Mouse (Mus musculus) brain, adult 2 months (tissue): ENCODE measurements around the gene Slc25a12.

Experiments
- DNase-seq: peaks from one replicate; pipeline ENCODE4 v3.0.0; 2011; ENCODE audit warnings: low read depth, low spot score

Gene Slc25a12

GRCm38 (mm10) chr2:71309726-71310125 lies 57.8 kb downstream of the Slc25a12 start:
- no peak for DNase-seq

DNA sequence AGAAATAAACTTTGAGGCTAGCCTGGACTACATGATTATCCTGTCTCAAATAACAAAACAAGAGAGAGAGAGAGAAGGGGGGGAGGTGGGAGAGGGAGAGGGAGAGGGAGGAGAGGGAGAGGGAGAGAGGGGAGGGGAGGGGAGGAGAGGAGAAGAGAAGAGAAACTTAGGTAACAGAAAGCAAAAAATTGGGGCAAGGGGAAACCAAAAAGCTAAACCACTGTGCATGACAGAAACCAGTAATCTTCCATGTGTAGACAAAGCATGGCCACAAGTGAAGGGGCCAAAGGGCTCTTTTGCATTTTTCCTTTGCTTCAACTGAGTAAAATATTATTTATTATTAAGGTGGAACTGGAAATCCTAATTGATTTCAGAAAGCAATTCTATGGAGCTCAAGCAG lies 61.2 kb downstream of the Slc25a12 start:
- no peak for DNase-seq

- no peak for DNase-seq
Measured at GRCm38 (mm10) chr2:71304821-71305220, 62.7 kb downstream of the Slc25a12 start.

GRCm38 (mm10) chr2:71303221-71303620 lies 64.3 kb downstream of the Slc25a12 start:
- DNase-seq, result no peak

- DNase-seq, result peak; percentile 47
Measured at GRCm38 (mm10) chr2:71302156-71302663, 65.3 kb downstream of the Slc25a12 start.

DNA sequence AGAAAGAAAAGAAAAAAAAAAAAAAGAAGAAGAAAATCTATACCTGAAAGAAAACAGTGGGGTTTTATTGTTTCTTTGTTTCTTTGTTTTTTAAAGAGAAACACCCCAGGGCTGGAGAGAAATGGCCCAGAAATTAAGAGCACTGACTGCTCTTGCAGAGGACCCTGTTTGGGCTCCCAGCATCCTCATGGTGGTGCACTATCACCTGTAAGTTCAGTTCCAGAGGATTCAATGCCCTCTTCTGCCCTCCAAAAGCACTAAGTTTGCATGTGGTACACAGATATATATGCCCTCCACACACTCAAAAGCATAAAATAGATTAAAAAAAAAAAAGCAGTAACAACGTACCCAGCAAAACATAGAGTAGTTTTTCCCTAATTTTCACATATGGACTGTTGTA lies 68.8 kb downstream of the Slc25a12 start:
- no peak for DNase-seq

GRCm38 (mm10) chr2:71297501-71297900 lies 70.0 kb downstream of the Slc25a12 start:
- DNase-seq, result peak; percentile 65

- DNase-seq, result no peak
Measured at GRCm38 (mm10) chr2:71295844-71296243, 71.7 kb downstream of the Slc25a12 start.

DNA sequence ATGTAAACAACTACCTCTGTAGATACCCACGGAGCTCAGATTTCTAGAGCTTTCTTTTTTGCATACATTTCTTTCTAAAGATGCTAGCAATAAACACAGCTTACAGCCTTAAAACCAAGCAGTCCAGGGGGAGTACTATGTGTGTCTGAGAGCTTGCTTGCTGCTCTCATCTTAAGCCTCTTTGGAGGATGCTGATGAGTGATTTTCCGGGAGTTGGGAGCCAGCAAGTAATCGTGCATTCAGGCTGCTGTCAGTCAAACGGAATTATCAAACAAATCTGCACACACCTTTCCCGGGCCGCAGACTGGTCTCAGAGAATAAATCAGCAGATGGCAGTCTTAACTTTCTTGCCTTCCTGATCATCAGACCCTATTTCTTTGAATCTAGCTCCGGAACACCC lies 73.1 kb downstream of the Slc25a12 start:
- peak; percentile 37 for DNase-seq

DNA sequence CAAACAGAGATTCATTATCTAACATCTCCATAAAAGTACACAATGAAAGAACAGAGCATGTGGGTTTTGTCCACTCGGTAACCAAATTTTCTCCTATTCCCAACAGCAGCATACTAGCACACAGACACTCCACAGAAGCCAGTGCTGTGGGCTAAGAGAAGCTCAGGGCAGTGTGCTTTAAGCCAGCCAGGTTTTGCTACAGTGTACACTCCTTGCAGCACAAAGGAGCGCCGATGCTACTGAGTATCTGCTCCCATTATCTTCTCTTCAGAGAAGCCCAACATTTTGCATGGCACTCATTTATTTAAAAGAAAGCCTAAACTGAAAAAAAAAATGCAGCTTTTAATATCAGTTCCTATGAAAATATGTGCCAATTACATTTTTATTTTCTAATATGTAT lies 73.6 kb downstream of the Slc25a12 start:
- no peak for DNase-seq

DNA sequence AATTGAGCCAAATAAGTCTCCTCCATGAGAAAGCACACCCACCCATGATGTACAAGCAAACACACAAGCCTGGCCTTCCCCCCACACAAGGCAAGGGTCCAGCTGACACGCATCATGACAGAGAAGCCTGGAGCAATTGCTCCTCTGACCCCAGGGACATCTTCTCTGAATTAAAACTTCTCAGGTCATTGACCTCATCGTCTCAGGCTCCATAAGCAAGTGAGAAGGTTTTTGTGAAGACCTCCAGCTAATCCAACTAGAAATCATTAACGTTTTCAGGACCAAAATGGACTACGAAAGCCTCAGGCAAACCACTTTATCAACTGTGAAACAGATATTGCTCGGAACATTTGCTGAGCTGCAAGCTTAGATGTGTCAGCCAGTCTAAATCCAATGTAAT lies 76.0 kb downstream of the Slc25a12 start:
- no peak for DNase-seq

- DNase-seq, result peak; percentile 86
Measured at GRCm38 (mm10) chr2:71290107-71290775, 77.3 kb downstream of the Slc25a12 start.

GRCm38 (mm10) chr2:71281981-71282380 lies 85.6 kb downstream of the Slc25a12 start:
- DNase-seq, result no peak

- peak; percentile 91 for DNase-seq
Measured at GRCm38 (mm10) chr2:71278791-71279775, 88.5 kb downstream of the Slc25a12 start.

- DNase-seq, result no peak
Measured at GRCm38 (mm10) chr2:71275734-71276133, 91.8 kb downstream of the Slc25a12 start.

DNA sequence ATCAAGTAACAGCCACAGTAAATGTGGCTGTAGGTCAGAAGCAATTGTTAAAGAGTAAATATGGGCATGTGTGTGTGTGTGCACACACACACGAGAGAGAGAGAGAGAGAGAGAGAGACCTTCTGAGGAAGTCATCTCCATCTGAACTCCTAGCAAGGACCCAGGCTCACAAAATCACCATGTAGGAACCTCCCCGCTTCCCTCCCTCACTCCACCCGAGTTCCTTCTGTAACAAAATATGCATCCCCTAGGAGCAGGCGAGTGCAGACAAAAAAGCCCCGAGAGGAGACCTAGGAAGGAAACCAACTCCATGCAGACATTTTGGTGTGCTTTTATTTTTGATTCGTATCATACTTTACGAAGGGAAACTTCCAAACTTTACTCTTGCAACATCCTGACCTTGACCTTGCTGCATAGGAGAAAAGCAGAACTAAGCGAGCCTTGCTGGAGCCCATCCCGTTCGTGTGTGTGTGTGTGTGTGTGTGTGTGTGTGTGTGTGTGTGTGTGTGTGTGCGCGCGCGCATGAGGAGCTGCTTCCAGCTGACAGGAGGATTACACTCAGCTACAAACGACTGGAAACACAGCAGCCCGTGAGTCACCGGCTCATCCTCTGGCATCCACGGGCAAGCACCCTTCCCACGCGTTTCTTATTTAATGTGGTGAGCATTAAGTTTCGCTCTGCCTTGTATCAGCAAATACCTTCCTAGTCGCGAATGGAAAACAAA lies 93.4 kb downstream of the Slc25a12 start:
- peak; percentile 91 for DNase-seq

DNA sequence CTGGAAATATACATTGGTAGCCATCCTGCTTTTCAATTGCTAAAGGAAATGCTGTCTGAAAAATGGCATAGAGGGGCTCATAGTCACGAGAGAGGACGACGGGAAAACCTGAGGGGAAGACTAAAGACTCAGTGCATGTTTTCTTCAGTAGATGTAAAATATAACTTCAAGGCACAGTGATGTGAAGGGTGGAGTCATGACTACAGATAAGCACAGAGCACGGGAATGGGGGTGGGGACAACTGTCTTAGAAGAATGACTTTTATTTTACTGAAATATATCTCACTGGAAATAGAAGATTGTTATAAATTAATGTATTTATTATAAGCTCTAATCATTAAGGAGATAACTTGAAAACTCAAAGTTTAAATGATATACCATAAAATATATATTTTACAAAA lies 97.5 kb downstream of the Slc25a12 start:
- DNase-seq, result no peak

GRCm38 (mm10) chr2:71269332-71269731 lies 98.2 kb downstream of the Slc25a12 start:
- DNase-seq, result no peak

DNA sequence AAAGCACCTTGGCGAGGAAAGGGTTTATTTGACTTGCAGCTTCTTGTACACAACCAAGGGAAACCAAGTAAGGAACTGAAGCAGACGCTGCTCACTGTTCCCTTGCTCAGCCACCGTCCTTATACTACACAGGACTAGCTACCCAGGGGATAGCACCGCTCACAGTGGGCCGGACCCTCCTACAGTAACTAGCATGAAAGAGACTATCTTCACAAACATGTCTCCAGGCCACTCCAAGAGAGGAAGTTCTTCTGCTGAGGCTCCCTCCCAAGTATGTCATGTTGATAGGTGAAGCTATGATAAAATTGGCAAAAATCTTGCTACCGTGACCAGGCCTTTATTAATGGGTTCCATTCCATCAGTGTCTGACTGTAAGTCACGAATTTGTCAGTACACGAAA lies 98.9 kb downstream of the Slc25a12 start:
- no peak for DNase-seq

DNA sequence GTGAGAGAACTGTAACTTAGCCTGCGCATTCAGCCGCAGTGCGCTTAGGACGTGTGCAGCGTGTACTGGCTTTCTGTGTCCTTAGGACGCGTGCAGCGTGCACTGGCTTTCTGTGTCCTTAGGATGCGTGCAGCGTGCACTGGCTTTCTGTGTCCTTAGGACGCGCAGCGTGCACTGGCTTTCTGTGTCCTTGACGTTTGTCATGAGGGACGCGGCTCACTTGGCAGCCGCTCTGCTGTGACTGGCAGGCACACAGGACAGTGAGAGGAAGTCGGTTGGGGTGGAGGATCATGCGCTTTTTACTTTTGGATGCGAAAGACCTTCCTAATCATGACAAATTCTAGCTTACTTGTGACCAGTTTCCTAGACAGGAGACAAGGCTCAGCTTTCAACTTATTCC lies 103.0 kb downstream of the Slc25a12 start:
- DNase-seq, result no peak

- DNase-seq, result no peak
Measured at GRCm38 (mm10) chr2:71256581-71256980, 111.0 kb downstream of the Slc25a12 start.

DNA sequence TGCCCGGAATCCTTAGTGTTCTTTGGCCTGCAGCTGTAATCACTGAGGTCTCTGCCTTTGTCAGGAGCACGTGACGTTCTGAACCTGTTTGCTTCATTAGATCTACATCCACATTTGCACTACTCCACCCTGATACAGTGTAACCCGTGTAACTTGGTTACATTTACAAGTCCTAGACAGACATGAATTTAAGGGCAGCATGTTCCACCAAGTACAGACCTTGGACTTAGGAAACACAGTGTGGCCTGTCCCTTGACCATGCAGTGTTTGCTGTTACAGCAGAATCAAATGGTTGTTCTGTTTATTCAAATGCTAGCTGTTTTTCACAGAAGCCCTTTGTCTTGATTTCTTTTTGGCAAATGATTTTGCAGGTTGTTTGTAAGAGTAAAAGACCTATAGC lies 112.7 kb downstream of the Slc25a12 start:
- no peak for DNase-seq
